Mouse (Mus musculus): Measurements from ENCODE around the gene Gm5737.

Gene Gm5737

GRCm38 (mm10) chr7:120843037-120843621, 31.0 kb downstream of the Gm5737 start:
- peak; percentile 70 for DNase-seq (ENCODE audit: low spot score)

GRCm38 (mm10) chr7:120843852-120844435, 31.8 kb downstream of the Gm5737 start:
- DNase-seq (ENCODE audit: low spot score), result no peak

DNA sequence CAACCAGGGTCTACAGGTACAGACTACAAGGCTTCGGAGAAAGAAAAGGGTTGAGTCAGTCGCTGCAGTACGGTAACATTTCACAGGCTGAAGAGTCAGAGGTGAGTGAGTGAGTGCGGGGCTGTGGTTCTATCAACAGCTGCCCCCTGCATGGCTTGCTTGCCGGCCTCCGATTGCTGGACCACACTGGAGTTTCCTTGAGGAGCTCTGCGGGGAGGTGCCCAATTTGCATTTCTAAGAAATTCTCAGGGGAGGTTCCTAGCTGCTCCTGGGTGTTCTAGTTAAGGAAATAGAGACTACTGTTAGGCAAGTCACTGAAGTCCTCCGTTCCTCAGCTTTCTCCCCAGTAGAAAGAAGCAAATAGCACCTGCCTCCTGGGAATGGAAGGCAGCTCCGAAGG, 32.5 kb downstream of the Gm5737 start:
- no peak for DNase-seq (ENCODE audit: low spot score)

GRCm38 (mm10) chr7:120848831-120849512, 36.8 kb downstream of the Gm5737 start:
- DNase-seq (ENCODE audit: low spot score), result no peak

- no peak for DNase-seq (ENCODE audit: low spot score)
Measured at GRCm38 (mm10) chr7:120850165-120850564, 38.0 kb downstream of the Gm5737 start.

GRCm38 (mm10) chr7:120859854-120860253, 47.7 kb downstream of the Gm5737 start:
- no peak for DNase-seq (ENCODE audit: low spot score)

GRCm38 (mm10) chr7:120860799-120861487, 48.8 kb downstream of the Gm5737 start:
- DNase-seq (ENCODE audit: low spot score), result no peak

DNA sequence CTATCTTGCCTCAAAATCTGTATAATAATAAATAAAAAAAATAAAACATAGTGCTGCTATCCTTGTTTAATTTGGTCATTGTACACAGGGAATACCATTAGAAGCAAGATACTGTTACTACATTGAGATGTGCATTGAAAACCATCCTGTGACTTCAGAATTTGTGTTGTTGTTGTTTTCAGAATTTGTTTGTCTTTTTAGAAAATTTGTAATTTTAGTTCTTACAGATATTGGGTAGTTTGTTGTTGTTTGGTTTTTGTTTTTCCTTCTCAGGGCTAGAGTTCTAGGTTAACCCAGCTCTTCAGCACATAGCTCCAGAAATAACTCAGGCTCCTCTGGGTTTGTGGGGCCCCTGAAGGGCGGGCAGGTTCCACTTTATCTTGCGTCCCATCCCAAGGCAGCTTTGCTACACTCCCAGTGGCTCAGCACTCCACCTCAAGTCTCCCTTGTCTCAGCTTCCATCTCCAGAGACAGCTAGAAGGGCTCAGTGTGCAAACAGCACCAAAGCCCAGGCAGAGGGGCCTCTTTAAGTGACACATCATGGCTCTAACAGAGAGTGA, 49.4 kb downstream of the Gm5737 start:
- peak; percentile 42 for DNase-seq (ENCODE audit: low spot score)

- DNase-seq (ENCODE audit: low spot score), result no peak
Measured at GRCm38 (mm10) chr7:120862196-120862595, 50.0 kb downstream of the Gm5737 start.

GRCm38 (mm10) chr7:120862626-120863025, 50.5 kb downstream of the Gm5737 start:
- DNase-seq (ENCODE audit: low spot score), result no peak

DNA sequence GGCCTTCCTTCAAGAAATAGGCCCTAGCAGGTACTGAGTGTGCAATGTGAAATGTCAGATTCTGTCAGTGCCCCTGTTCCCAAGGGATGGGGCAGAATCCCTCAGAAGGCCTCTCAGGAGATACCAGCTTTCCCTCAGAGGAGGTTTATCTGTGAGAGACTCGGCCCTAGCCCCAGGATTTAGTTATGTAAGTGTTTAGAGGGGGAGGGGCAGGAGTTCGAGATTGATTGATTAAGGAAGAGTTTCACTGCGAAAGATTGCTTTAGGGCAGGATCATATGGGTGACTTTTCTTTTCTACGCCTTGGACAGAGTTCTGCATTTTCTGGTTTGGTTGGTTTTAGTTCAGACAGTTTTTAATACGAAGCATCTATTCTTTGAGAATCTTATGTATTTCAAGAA, 51.3 kb downstream of the Gm5737 start:
- DNase-seq (ENCODE audit: low spot score), result no peak

- peak; percentile 63 for DNase-seq (ENCODE audit: low spot score)
Measured at GRCm38 (mm10) chr7:120865100-120865499, 52.9 kb downstream of the Gm5737 start.

DNA sequence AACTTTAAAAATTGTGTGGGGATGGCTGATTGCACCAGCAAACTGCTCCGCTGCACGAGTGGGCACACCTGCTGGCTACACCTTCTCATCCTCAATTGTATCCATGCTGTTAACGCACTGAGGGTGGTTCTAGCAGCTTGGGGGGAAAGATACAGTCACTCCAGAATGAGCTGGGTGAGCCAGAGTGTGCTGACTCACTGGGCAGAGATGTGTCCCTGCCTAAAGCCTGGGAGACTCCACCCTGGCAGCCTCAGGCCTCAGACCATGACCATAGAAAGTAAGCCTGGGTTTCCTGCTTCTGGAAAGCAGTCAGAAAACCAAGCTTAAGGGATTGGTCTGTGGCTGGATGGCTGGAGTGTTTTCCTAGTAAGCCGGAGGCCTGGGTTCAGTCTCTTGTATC, 53.7 kb downstream of the Gm5737 start:
- peak; percentile 58 for DNase-seq (ENCODE audit: low spot score)

DNA sequence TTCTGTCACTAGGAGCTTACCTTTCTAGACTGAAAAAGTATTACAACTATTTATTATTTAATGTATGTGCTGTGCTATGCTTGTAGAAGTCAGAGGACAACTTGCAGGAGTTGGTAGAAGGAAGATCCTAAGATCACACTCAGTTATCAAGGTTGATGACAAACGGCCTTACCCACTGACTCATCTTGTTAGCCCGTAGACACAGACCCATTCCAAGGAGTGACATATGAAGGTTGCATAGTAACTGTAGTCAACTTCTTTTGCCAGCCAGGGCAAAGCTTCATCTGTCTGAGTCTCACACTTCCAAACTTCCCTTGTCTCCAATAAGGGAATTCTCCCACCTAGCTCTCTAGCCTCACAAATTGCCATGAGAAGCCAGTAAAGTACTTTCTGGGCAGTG, 54.5 kb downstream of the Gm5737 start:
- DNase-seq (ENCODE audit: low spot score), result no peak

- DNase-seq (ENCODE audit: low spot score), result no peak
Measured at GRCm38 (mm10) chr7:120867720-120868119, 55.6 kb downstream of the Gm5737 start.

- no peak for DNase-seq (ENCODE audit: low spot score)
Measured at GRCm38 (mm10) chr7:120869883-120870282, 57.7 kb downstream of the Gm5737 start.

DNA sequence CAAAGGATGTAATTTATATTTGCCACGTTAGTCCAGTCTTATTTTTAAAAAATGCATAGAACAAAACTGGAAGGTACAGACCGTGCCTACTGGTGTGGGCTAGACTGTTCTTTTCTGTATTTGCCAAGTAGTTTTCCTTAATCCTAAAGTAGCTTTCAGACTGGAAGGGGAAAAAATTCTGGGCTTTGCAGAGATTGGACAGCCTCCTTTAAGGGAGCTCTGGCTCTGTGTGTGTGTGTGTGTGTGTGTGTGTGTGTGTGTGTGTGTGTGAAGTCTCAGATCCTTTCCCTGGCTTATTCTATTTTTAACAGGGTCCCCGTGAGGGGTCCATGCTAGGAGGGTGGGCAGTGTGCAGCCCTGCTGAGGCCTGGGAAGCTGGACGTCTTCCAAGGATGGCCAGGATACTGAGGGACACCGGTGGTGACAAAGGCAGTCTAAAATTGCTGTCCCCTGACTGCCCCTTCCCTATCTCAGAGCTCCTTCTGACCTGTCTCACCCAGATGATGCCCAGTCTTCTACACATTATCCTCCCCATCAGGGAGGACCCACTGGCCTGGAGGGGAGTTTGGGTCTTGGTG, 58.4 kb downstream of the Gm5737 start:
- no peak for DNase-seq (ENCODE audit: low spot score)

DNA sequence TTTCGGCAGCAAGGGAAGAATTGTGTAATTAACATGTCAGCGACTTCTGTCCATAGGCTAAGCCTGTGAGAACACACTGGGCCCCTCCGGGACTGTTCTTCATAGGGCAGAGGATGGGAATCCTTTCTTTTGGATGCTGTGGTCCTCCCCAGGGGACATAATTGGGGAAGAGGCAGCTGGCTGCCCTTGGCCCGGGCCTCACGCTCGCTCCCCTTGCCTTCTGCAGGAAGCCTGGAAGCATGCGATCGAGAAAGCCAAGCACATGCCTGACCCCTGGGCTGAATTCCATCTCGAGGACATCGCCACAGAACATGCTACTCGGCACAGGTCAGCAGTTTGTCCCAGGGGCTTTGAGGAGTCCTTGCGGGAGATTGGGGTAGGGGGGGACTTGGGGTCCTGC, 60.9 kb downstream of the Gm5737 start:
- no peak for DNase-seq (ENCODE audit: low spot score)

GRCm38 (mm10) chr7:120874021-120874420, 61.9 kb downstream of the Gm5737 start:
- no peak for DNase-seq (ENCODE audit: low spot score)

- DNase-seq (ENCODE audit: low spot score), result peak; percentile 62
Measured at GRCm38 (mm10) chr7:120874764-120875539, 62.8 kb downstream of the Gm5737 start.
